Mouse (Mus musculus) liver (tissue): ENCODE measurements around the gene Ublcp1.

ENCODE experiments used
- DNase-seq: peaks from one replicate; pipeline ENCODE4 v3.0.0-alpha.2; 2020; ENCODE audit warnings: mixed read lengths

Ublcp1 gene

GRCm38 (mm10) chr11:44414605-44415004, 55.7 kb downstream of the Ublcp1 start:
- DNase-seq, result no peak

GRCm38 (mm10) chr11:44413371-44413770, 56.9 kb downstream of the Ublcp1 start:
- no peak for DNase-seq

- peak; percentile 11 for DNase-seq
Measured at GRCm38 (mm10) chr11:44412276-44412675, 58.0 kb downstream of the Ublcp1 start.

GRCm38 (mm10) chr11:44410413-44410812, 59.9 kb downstream of the Ublcp1 start:
- no peak for DNase-seq

GRCm38 (mm10) chr11:44408626-44409025, 61.7 kb downstream of the Ublcp1 start:
- no peak for DNase-seq

GRCm38 (mm10) chr11:44406457-44406856, 63.8 kb downstream of the Ublcp1 start:
- DNase-seq, result no peak

GRCm38 (mm10) chr11:44405961-44406360, 64.3 kb downstream of the Ublcp1 start:
- DNase-seq, result no peak

- no peak for DNase-seq
Measured at GRCm38 (mm10) chr11:44405113-44405512, 65.2 kb downstream of the Ublcp1 start.
